Mouse (Mus musculus): ENCODE results near the gene Syt12. TPM values are rescaled to one million over a fixed set of nuclear protein-coding genes. Genes with fewer than 3 reads are reported as not detected.

The Syt12 gene
- polyA plus RNA-seq, 1 experiment from 2014 or later, result 1.8 TPM

DNA sequence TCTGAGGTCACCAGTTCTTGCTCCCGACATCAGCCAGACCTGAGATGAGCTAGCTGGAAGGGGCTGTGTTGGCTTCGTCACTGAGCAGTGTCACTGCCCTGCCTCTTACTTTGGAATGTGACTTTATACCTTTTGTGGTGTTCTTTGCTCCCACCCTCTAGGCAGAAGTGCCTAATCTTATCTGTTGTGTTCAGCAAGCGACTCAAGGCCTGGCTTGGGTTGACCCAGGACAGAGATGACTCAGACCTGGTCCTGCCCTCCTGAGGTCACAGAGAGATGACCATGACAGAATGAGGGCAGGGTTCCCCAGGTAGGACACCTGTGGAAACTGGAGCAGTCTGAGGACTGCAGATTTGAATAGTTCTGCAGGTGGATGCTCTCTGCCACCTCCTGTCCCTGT, 41.0 kb downstream of the Syt12 start:
- 90% methylated on average over 3 of the region's 3 CpGs for WGBS
- H3K27me3 ChIP-seq (ENCODE audit: control insufficient read depth, insufficient read depth, low read length), result peaks cover 4% of the 10 kb centered on the region
- H3K4me1 ChIP-seq (ENCODE audit: control insufficient read depth, insufficient read depth, low read length), result no peaks in the 10 kb centered on the region
- ATAC-seq (ENCODE audit: insufficient read depth, low FRiP score, low TSS enrichment) (no peak), DNase-seq (ENCODE audit: low spot score) (peak; percentile 4)
- no peak overlapping the region for H3K9ac ChIP-seq (ENCODE audit: low read length)
- H3K4me3 ChIP-seq (ENCODE audit: low read depth, low read length), result no peak overlapping the region
- no peak overlapping the region for H3K27ac ChIP-seq (ENCODE audit: low read depth, low read length)
- no peak overlapping the region for H3K4me2 ChIP-seq (ENCODE audit: low read depth)
- no peaks in the 10 kb centered on the region for H3K36me3 ChIP-seq (ENCODE audit: control insufficient read depth, insufficient read depth, low read length)
- no peaks in the 10 kb centered on the region for H3K9me3 ChIP-seq (ENCODE audit: control insufficient read depth, low read length)

DNA sequence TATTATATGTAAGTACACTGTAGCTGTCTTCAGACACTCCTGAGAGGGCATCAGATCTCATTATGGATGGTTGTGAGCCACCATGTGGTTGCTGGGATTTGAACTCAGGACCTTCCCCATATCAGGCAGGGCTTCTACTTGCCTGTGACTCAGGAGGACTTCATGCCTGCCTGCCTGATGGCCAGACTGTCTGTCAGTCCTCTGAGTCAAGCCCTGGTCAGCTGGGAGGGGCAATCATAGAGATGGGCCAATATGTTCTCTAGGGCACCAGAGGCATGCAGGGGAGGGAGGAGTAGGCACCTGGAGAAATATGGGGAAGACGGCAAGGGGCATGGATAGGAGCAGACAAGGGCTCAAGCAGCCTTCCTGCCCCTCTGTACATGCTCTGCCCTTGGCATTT, 42.2 kb downstream of the Syt12 start:
- peaks cover 4% of the 10 kb centered on the region for H3K27me3 ChIP-seq (ENCODE audit: control insufficient read depth, insufficient read depth, low read length)
- peak; percentile 4 for DNase-seq (ENCODE audit: low spot score)
- H3K27ac ChIP-seq (ENCODE audit: low read depth, low read length), result no peak overlapping the region
- no peaks in the 10 kb centered on the region for H3K9me3 ChIP-seq (ENCODE audit: control insufficient read depth, low read length)
- no peaks in the 10 kb centered on the region for H3K4me1 ChIP-seq (ENCODE audit: control insufficient read depth, insufficient read depth, low read length)
- no peaks in the 10 kb centered on the region for H3K36me3 ChIP-seq (ENCODE audit: control insufficient read depth, insufficient read depth, low read length)
- H3K9ac ChIP-seq (ENCODE audit: low read length), result no peak overlapping the region
- 100% methylated on average over 1 of the region's 1 CpGs for WGBS
- H3K4me2 ChIP-seq (ENCODE audit: low read depth), result no peak overlapping the region
- H3K4me3 ChIP-seq (ENCODE audit: low read depth, low read length), result no peak overlapping the region
- ATAC-seq (ENCODE audit: insufficient read depth, low FRiP score, low TSS enrichment), result no peak

DNA sequence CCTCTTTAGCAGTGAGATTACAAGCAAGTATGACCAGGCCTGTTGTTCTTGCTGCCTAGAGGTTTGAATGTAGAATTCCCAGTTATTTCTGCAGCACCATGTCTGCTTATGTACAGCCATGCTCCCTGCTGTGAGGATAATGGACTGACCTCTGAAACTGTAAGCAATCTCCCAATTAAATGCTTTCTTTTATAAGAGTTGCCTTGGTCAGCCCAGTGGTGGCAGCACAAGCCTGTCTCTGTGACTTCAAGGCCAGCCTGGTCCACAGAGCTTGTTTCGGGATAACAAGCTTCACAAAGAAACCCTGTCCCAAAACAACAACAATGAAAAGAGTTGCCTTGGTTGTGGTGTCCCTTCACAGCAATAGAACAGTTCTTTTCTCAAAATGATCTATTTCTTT, 43.5 kb downstream of the Syt12 start:
- DNase-seq (ENCODE audit: low spot score) (peak; percentile 7), ATAC-seq (ENCODE audit: insufficient read depth, low FRiP score, low TSS enrichment) (no peak)
- Histone ChIP-seq H3K9me3 (ENCODE audit: control insufficient read depth, low read length) (no peaks in the 10 kb centered on the region), H3K27ac (ENCODE audit: low read depth, low read length) (no peak overlapping the region), H3K4me3 (ENCODE audit: low read depth, low read length) (no peak overlapping the region), H3K27me3 (ENCODE audit: control insufficient read depth, insufficient read depth, low read length) (peaks cover under 1% of the 10 kb centered on the region), H3K36me3 (ENCODE audit: control insufficient read depth, insufficient read depth, low read length) (no peaks in the 10 kb centered on the region), H3K9ac (ENCODE audit: low read length) (no peak overlapping the region), H3K4me2 (ENCODE audit: low read depth) (no peak overlapping the region), H3K4me1 (ENCODE audit: control insufficient read depth, insufficient read depth, low read length) (no peaks in the 10 kb centered on the region)
- 85% methylated on average over 1 of the region's 1 CpGs for WGBS

DNA sequence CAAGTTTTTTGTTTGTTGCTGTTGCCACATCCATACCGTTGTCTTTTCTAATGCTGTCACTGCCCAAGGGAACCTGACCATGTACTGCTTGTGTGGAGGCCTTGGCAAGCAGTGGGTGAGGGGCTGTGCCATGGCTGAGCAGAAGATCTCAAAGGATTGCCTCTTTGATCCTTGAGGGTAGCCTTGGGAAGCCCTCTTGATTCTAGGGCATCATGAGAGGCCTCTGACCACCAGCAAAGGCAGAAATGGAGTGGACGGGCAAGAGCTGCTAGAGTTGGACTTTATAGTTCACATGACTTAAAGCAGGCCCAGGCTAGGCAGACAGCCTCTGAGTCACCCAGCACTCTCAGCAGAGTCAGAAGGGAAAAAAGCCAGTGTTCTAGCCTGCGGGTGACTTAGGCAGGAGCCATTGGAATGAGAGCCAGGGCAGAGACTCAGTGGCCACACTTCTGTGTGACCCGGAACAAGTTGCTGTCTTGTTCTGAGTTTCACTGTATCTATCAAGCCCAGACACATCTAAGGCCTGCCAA, 47.1 kb downstream of the Syt12 start:
- H3K9me3 ChIP-seq (ENCODE audit: control insufficient read depth, low read length), result no peaks in the 10 kb centered on the region
- H3K27ac ChIP-seq (ENCODE audit: low read depth, low read length), result no peak overlapping the region
- H3K27me3 ChIP-seq (ENCODE audit: control insufficient read depth, insufficient read depth, low read length), result no peaks in the 10 kb centered on the region
- no peak overlapping the region for H3K4me2 ChIP-seq (ENCODE audit: low read depth)
- H3K4me3 ChIP-seq (ENCODE audit: low read depth, low read length), result no peak overlapping the region
- no peaks in the 10 kb centered on the region for H3K36me3 ChIP-seq (ENCODE audit: control insufficient read depth, insufficient read depth, low read length)
- H3K9ac ChIP-seq (ENCODE audit: low read length), result no peak overlapping the region
- 93% methylated on average over 4 of the region's 4 CpGs for WGBS
- H3K4me1 ChIP-seq (ENCODE audit: control insufficient read depth, insufficient read depth, low read length), result no peaks in the 10 kb centered on the region
- ATAC-seq (ENCODE audit: insufficient read depth, low FRiP score, low TSS enrichment) (no peak), DNase-seq (ENCODE audit: low spot score) (peak; percentile 3)

DNA sequence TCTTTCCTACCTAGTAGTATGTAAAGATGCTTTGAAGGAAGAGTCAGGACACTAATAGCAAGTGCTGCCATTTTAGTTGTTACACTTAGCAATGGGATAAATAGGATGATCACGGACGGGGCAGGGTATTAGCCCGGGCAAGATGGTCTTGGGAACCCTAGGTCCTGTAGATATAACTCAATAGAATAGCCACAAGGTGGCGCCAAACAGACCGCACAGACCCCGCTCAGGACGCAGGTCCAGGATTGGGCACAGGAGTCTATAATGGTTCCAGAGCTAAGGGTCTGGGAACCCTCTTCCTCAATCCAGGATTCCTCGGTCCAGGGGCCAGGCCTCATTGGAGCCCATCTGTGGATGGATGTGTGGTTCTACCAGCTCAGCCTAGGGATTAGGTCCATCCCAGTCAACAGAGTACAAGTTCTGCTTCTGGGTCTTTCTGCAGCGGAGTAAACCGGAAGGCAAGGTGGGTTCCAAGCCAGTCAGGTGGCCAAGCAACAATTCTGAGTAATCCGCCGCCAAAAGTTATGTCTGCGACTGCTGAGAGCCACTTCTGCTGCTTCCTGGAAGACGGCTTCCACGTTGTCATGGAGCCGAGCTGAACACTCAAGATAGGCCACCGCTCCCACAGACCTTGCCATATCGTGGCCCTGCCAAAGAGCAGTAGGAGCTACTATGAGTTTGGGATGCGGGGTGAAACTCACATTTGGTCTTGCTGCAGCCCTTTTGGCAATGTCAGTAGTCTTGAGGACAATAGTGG, 51.5 kb downstream of the Syt12 start:
- Histone ChIP-seq H3K9me3 (ENCODE audit: control insufficient read depth, low read length) (no peaks in the 10 kb centered on the region), H3K4me2 (ENCODE audit: low read depth) (no peak overlapping the region), H3K9ac (ENCODE audit: low read length) (no peak overlapping the region), H3K27ac (ENCODE audit: low read depth, low read length) (no peak overlapping the region), H3K4me1 (ENCODE audit: control insufficient read depth, insufficient read depth, low read length) (no peaks in the 10 kb centered on the region), H3K36me3 (ENCODE audit: control insufficient read depth, insufficient read depth, low read length) (no peaks in the 10 kb centered on the region), H3K27me3 (ENCODE audit: control insufficient read depth, insufficient read depth, low read length) (no peaks in the 10 kb centered on the region), H3K4me3 (ENCODE audit: low read depth, low read length) (no peak overlapping the region)
- ATAC-seq (ENCODE audit: insufficient read depth, low FRiP score, low TSS enrichment) (no peak), DNase-seq (ENCODE audit: low spot score) (no peak)
- 76% methylated on average over 19 of the region's 19 CpGs for WGBS

DNA sequence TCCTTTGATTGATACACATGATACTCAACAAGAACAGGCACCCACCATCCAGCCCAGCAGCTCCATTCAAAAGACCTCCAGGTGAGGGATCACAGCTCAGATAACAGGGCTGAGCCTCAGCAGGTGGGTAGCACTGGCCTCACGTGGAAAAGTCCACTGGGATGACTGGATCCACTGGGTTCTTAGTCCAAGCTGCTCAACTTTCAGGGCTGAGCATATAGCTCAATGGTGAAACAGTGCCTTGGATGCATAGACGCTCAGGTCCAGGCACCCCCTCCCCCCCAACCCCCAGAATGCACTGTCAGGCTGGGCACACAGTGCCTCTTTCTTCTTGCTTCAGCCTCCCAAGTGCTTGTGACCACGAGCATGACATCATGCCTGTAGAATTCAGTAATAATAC, 54.2 kb downstream of the Syt12 start:
- Histone ChIP-seq H3K36me3 (ENCODE audit: control insufficient read depth, insufficient read depth, low read length) (no peaks in the 10 kb centered on the region), H3K9me3 (ENCODE audit: control insufficient read depth, low read length) (no peaks in the 10 kb centered on the region), H3K27me3 (ENCODE audit: control insufficient read depth, insufficient read depth, low read length) (no peaks in the 10 kb centered on the region), H3K27ac (ENCODE audit: low read depth, low read length) (no peak overlapping the region), H3K4me3 (ENCODE audit: low read depth, low read length) (no peak overlapping the region), H3K4me2 (ENCODE audit: low read depth) (no peak overlapping the region), H3K9ac (ENCODE audit: low read length) (no peak overlapping the region), H3K4me1 (ENCODE audit: control insufficient read depth, insufficient read depth, low read length) (no peaks in the 10 kb centered on the region)
- 80% methylated on average over 3 of the region's 3 CpGs for WGBS
- ATAC-seq (ENCODE audit: insufficient read depth, low FRiP score, low TSS enrichment) (no peak), DNase-seq (ENCODE audit: low spot score) (no peak)

DNA sequence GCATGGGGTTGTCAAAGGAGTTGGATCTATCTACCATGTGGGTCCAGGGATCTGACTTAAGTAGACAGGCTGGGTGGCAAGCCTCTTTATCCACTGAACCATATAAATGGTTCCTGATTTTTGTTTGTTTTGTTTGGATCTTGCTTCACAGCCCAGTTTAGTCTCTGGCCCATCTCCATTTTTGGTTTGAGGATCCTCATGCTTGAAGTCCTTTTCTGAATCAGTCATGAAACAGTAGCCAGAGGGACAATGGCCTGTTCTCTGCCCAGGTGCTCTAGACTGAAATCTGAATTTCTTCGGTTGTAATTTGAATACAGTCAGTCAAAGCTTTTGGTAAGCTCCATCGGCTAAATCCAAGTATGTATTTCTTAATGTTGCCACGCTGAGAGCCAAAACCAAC, 54.7 kb downstream of the Syt12 start:
- Histone ChIP-seq H3K4me1 (ENCODE audit: control insufficient read depth, insufficient read depth, low read length) (no peaks in the 10 kb centered on the region), H3K4me2 (ENCODE audit: low read depth) (no peak overlapping the region), H3K4me3 (ENCODE audit: low read depth, low read length) (no peak overlapping the region), H3K36me3 (ENCODE audit: control insufficient read depth, insufficient read depth, low read length) (no peaks in the 10 kb centered on the region), H3K27ac (ENCODE audit: low read depth, low read length) (no peak overlapping the region), H3K27me3 (ENCODE audit: control insufficient read depth, insufficient read depth, low read length) (no peaks in the 10 kb centered on the region), H3K9ac (ENCODE audit: low read length) (no peak overlapping the region), H3K9me3 (ENCODE audit: control insufficient read depth, low read length) (no peaks in the 10 kb centered on the region)
- WGBS, result 92% methylated on average over 3 of the region's 3 CpGs
- DNase-seq (ENCODE audit: low spot score) (no peak), ATAC-seq (ENCODE audit: insufficient read depth, low FRiP score, low TSS enrichment) (no peak)

DNA sequence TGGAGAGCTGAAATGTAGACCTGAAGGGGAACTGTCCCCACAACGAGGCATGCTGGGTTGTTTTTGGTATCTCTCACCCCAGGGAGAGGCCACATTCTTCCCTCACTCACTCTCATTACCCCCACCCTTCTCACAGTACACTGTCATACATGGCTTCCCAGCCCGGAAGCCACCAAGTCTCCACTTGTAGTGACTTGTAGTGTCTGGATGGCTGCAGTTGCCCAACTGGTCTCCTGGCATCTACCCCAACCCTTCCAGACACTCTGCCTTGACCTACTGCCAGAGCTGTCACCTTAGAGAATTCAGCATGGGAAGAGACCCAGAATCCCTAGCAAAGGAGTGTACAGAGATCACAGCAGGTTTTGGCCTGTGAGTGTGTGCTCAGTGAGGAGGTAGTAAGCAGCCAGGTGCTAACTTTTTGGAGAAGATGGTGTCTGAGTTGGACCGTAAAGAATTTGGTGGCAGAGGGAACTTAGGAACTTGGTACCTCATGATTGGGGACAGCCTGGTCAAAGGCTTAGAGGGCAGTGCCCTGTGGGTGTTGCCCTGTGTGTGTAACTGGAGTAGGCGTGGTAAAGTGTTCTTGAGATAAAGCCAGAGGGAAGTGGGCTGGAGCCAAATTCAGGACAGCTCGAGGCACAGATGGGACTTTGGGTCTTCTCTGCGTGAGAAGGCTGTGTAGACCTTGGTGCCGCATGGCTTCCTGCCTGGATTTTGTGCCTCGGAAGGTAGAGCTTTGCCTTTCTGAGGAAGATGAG, 56.9 kb downstream of the Syt12 start:
- WGBS, result 87% methylated on average over 8 of the region's 8 CpGs
- no peaks in the 10 kb centered on the region for H3K9me3 ChIP-seq (ENCODE audit: control insufficient read depth, low read length)
- no peak overlapping the region for H3K4me2 ChIP-seq (ENCODE audit: low read depth)
- no peaks in the 10 kb centered on the region for H3K36me3 ChIP-seq (ENCODE audit: control insufficient read depth, insufficient read depth, low read length)
- H3K4me3 ChIP-seq (ENCODE audit: low read depth, low read length), result no peak overlapping the region
- no peak overlapping the region for H3K9ac ChIP-seq (ENCODE audit: low read length)
- DNase-seq (ENCODE audit: low spot score) (no peak), ATAC-seq (ENCODE audit: insufficient read depth, low FRiP score, low TSS enrichment) (no peak)
- H3K27ac ChIP-seq (ENCODE audit: low read depth, low read length), result no peak overlapping the region
- H3K4me1 ChIP-seq (ENCODE audit: control insufficient read depth, insufficient read depth, low read length), result no peaks in the 10 kb centered on the region
- no peaks in the 10 kb centered on the region for H3K27me3 ChIP-seq (ENCODE audit: control insufficient read depth, insufficient read depth, low read length)

DNA sequence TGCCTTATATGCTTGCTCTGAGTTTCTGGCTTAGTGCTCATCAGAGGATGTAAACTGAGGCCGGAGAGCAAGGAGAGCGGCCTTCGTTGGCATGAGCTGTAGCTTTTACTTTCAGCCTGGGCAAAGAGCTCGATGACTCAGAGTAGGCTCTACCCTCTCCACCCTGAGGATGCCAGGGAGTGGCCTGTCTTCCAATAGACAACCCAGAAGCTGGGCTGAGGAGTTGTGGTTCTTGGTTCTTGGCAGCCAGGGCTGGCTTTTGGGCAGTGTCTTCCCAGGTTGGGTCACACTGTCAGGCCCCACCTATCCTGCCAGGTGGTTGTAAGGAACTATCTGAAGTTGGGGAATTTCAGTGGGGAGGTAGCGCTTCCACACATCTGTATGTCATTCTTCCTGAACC, 57.5 kb downstream of the Syt12 start:
- Histone ChIP-seq H3K4me3 (ENCODE audit: low read depth, low read length) (no peak overlapping the region), H3K9ac (ENCODE audit: low read length) (no peak overlapping the region), H3K27ac (ENCODE audit: low read depth, low read length) (no peak overlapping the region), H3K4me1 (ENCODE audit: control insufficient read depth, insufficient read depth, low read length) (no peaks in the 10 kb centered on the region), H3K27me3 (ENCODE audit: control insufficient read depth, insufficient read depth, low read length) (no peaks in the 10 kb centered on the region), H3K4me2 (ENCODE audit: low read depth) (no peak overlapping the region), H3K36me3 (ENCODE audit: control insufficient read depth, insufficient read depth, low read length) (no peaks in the 10 kb centered on the region), H3K9me3 (ENCODE audit: control insufficient read depth, low read length) (no peaks in the 10 kb centered on the region)
- DNase-seq (ENCODE audit: low spot score) (no peak), ATAC-seq (ENCODE audit: insufficient read depth, low FRiP score, low TSS enrichment) (no peak)
- 95% methylated on average over 5 of the region's 5 CpGs for WGBS

All from neural tube, embryonic 11.5 days (tissue).